Mouse (Mus musculus) liver, postnatal 0 days (tissue): ENCODE results near the gene Aamp. TPM values are rescaled to one million over a fixed set of nuclear protein-coding genes. Genes with fewer than 3 reads are reported as not detected.

Source experiments
- ATAC-seq: fragments of 200-750 bp; cut with Nextera tagmentation; 2 replicates; pipeline ENCODE4 v1.8.0; 2017; ENCODE audit warnings: mild to moderate bottlenecking, moderate library complexity
- DNase-seq: peaks from one replicate; pipeline ENCODE4 v3.0.0-alpha.2; 2016
- H3K27ac ChIP-seq: fragments of 300-500 bp; sonication (generic); 2 replicates; pipeline ENCODE4 v1.5.1; 2014; ENCODE audit warnings: antibody characterized with exemption, moderate library complexity, mild to moderate bottlenecking, low read depth
- H3K27me3 ChIP-seq: fragments of 300-500 bp; sonication (generic); 2 replicates; pipeline ENCODE4 v1.6.1; 2014; ENCODE audit warnings: low read length, control low read depth, mixed read lengths; ENCODE audit not compliant: insufficient read depth
- H3K36me3 ChIP-seq: fragments of 300-500 bp; sonication (generic); replicated peaks from 2 replicates; pipeline ENCODE4 v1.6.1; 2014; ENCODE audit warnings: mild to moderate bottlenecking, control low read depth, low read length, moderate library complexity, mixed read lengths; ENCODE audit not compliant: insufficient read depth
- H3K4me1 ChIP-seq: fragments of 300-500 bp; sonication (generic); 2 replicates; pipeline ENCODE4 v1.6.1; 2014; ENCODE audit warnings: antibody characterized with exemption, mild to moderate bottlenecking, control low read depth; ENCODE audit not compliant: insufficient read depth
- H3K4me2 ChIP-seq: fragments of 300-500 bp; sonication (generic); 2 replicates; pipeline ENCODE4 v1.6.1; 2014; ENCODE audit warnings: low read depth, mild to moderate bottlenecking, low read length, moderate library complexity, mixed read lengths
- H3K4me3 ChIP-seq: fragments of 300-500 bp; sonication (generic); 2 replicates; pipeline ENCODE4 v1.5.1; 2014; ENCODE audit warnings: low read depth, low read length
- H3K9ac ChIP-seq: fragments of 300-500 bp; sonication (generic); replicated peaks from 2 replicates; pipeline ENCODE4 v1.6.1; 2014; ENCODE audit warnings: mild to moderate bottlenecking, moderate library complexity
- H3K9me3 ChIP-seq: fragments of 300-500 bp; sonication (generic); 2 replicates; pipeline ENCODE4 v1.6.1; 2016; ENCODE audit warnings: mild to moderate bottlenecking, control low read depth, low read length, mixed read lengths
- CTCF ChIP-seq: sonication (generic); IDR thresholded peaks from 2 replicates; pipeline ENCODE4 v1.5.1; 2016; ENCODE audit warnings: antibody characterized with exemption, low read depth
- EP300 ChIP-seq: IDR thresholded peaks from 2 replicates; pipeline ENCODE4 v1.6.1; 2016; ENCODE audit warnings: antibody characterized with exemption, low read depth, mild to moderate bottlenecking
- WGBS: fragments of 180-500 bp; shearing (Covaris S2); extraction: QIAGEN DNeasy Blood & Tissue Kit; methylation state at CpG from one replicate; pipeline ENCODE4 v1.1.7; 2014; ENCODE audit not compliant: insufficient replicate concordance; 5-methylcytosine and 5-hydroxymethylcytosine counted together
- polyA plus RNA-seq: library from polyadenylated mRNA; unstranded; fragments of >200 nt; fragmentation: Nextera tagmentation; extraction: Ambion mirVana; gene quantifications from 2 replicates; pipeline ENCODE4 v1.2.1, GENCODE M21; 2015

The Aamp gene
- polyA plus RNA-seq, 1 experiment from 2014 or later, result 109 TPM

GRCm38 (mm10) chr1:74280591-74281325, 3.8 kb downstream of the Aamp start:
- no peaks in the 10 kb centered on the region for H3K27me3 ChIP-seq
- no peaks in the 10 kb centered on the region for H3K9me3 ChIP-seq
- TF ChIP-seq EP300, result no peak
- TF ChIP-seq CTCF, result no peak
- 77% methylated on average over 14 of the region's 14 CpGs for WGBS
- H3K9ac ChIP-seq, result no peak overlapping the region
- no peak for ATAC-seq
- DNase-seq, result no peak
- peaks cover 9% of the 10 kb centered on the region for H3K4me1 ChIP-seq
- H3K4me2 ChIP-seq, result no peak overlapping the region
- no peak overlapping the region for H3K27ac ChIP-seq
- H3K4me3 ChIP-seq, result no peak overlapping the region
- H3K36me3 ChIP-seq, result peaks cover 25% of the 10 kb centered on the region

- ATAC-seq (no peak), DNase-seq (no peak)
- H3K9me3 ChIP-seq, result no peaks in the 10 kb centered on the region
- H3K27me3 ChIP-seq, result no peaks in the 10 kb centered on the region
- H3K4me2 ChIP-seq, result no peak overlapping the region
- H3K27ac ChIP-seq, result no peak overlapping the region
- peaks cover 8% of the 10 kb centered on the region for H3K4me1 ChIP-seq
- H3K4me3 ChIP-seq, result no peak overlapping the region
- peaks cover 25% of the 10 kb centered on the region for H3K36me3 ChIP-seq
- WGBS, result 80% methylated on average over 11 of the region's 11 CpGs
- TF ChIP-seq CTCF, result no peak
- no peak for TF ChIP-seq EP300
- H3K9ac ChIP-seq, result no peak overlapping the region
Measured at GRCm38 (mm10) chr1:74278988-74279387, 5.5 kb downstream of the Aamp start.

GRCm38 (mm10) chr1:74278538-74278937, 6.0 kb downstream of the Aamp start, which contains the start of gene Gpbar1:
Gpbar1 (plus strand) TSS chr1:74278550.
- Histone ChIP-seq H3K27ac (no peak within 1 kb of the TSS), H3K4me2 (no peak within 1 kb of the TSS), H3K4me1 (peaks cover 3% of the 10 kb centered on the region), H3K36me3 (peaks cover 25% of the 10 kb centered on the region), H3K9me3 (no peaks in the 10 kb centered on the region), H3K9ac (no peak within 1 kb of the TSS), H3K27me3 (no peaks in the 10 kb centered on the region), H3K4me3 (no peak within 1 kb of the TSS)
- 81% methylated on average over 10 of the region's 10 CpGs for WGBS
- no peak for ATAC-seq
- no peak for DNase-seq
- TF ChIP-seq EP300, result no peak
- no peak for TF ChIP-seq CTCF

- Histone ChIP-seq H3K4me3 (no peak overlapping the region), H3K4me1 (peaks cover 3% of the 10 kb centered on the region), H3K9ac (no peak overlapping the region), H3K27me3 (no peaks in the 10 kb centered on the region), H3K4me2 (no peak overlapping the region), H3K27ac (no peak overlapping the region), H3K9me3 (no peaks in the 10 kb centered on the region), H3K36me3 (peaks cover 25% of the 10 kb centered on the region)
- DNase-seq, result no peak
- TF ChIP-seq EP300, result no peak
- TF ChIP-seq CTCF, result no peak
- 59% methylated on average over 8 of the region's 8 CpGs for WGBS
- ATAC-seq, result no peak
Measured at GRCm38 (mm10) chr1:74277883-74278537, 6.5 kb downstream of the Aamp start.

GRCm38 (mm10) chr1:74277041-74277440, 7.5 kb downstream of the Aamp start:
- H3K9me3 ChIP-seq, result no peaks in the 10 kb centered on the region
- no peak for ATAC-seq
- H3K27ac ChIP-seq, result no peak overlapping the region
- peaks cover 21% of the 10 kb centered on the region for H3K36me3 ChIP-seq
- H3K4me2 ChIP-seq, result no peak overlapping the region
- no peak overlapping the region for H3K4me3 ChIP-seq
- no peak overlapping the region for H3K9ac ChIP-seq
- DNase-seq, result no peak
- WGBS, result 65% methylated on average over 6 of the region's 6 CpGs
- TF ChIP-seq EP300, result no peak
- no peak for TF ChIP-seq CTCF
- no peaks in the 10 kb centered on the region for H3K27me3 ChIP-seq
- peaks cover 3% of the 10 kb centered on the region for H3K4me1 ChIP-seq

- WGBS, result 23% methylated on average over 9 of the region's 9 CpGs
- Histone ChIP-seq H3K4me1 (peaks cover 3% of the 10 kb centered on the region), H3K9me3 (no peaks in the 10 kb centered on the region), H3K9ac (no peak overlapping the region), H3K4me2 (no peak overlapping the region), H3K36me3 (peaks cover 2% of the 10 kb centered on the region; the same call in 1 of the 2 replicates), H3K4me3 (no peak overlapping the region), H3K27me3 (no peaks in the 10 kb centered on the region), H3K27ac (0 out of 2 replicates have a peak overlapping the region, but pooled peaks have one; percentile 11)
- no peak for TF ChIP-seq CTCF
- DNase-seq (no peak), ATAC-seq (peak; percentile 43)
Measured at GRCm38 (mm10) chr1:74275015-74275414, 9.5 kb downstream of the Aamp start.
